Mouse (Mus musculus): Measurements from ENCODE around the gene Cxcr6. TPM values are rescaled to one million over a fixed set of nuclear protein-coding genes. Genes with fewer than 3 reads are reported as not detected.

The Cxcr6 gene
- 21.6 TPM for polyA plus RNA-seq (2017; shearing (Covaris generic))

DNA sequence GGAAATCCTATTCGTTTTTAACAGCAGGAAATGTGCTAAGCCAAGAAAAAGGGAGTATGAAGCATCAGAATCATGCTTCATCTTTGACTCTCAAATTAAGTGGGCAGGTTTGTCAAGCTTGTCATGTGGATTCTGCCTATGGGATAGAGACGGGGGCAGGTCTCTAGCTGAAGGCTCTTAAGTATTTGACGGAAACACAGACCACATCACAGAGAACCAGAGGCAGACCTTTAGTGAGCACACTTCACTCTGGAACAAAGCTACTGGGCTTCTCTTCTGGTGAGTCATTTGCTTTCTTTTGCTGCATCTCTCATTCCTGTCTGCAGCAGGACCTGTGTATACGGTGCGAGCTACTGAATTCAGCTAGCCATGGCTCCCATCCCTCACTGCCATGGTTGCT is at the start of gene Cxcr6:
Gene Cxcr6, plus strand, starts transcription at position 209 of the 400 bp plus-strand sequence.

DNA sequence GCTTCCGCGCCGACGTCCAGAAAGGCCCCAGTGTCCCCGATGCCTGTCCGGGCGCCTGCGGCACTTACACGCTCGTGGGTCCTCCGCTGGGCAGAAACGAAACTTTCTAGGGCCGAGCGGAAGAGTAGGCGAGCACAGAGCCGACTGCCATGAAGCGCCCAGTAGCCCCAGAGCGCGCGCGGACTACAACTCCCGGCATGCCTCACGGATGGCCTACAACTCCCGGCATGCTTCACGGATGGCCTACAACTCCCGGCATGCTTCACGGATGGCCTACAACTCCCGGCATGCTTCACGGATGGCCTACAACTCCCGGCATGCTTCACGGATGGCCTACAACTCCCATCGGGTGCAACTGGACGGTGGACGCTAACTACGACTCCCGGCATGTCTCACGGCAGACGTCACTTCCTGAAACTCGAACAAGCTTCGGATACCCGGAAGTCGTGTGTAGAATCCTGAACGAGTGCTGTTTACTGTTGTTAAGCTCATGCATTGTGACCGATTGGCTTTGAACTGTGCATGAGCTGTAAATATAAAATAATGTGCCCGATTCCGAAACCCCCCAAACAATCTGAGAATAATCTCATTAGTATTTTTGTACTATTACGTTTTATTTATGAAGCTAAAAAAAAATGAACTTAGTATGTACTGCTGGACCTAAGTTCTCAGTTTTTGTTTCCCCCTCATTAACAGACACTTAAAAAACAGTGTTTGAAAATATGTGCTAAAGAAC is 45.6 kb downstream of the Cxcr6 start, which contains the start of gene Fyco1:
Gene Fyco1, minus strand, starts transcription at position 187 of the 736 bp plus-strand sequence.

Other genes with a start within 250 kb of the Cxcr6 start
- gene Slc6a20b, start 173.9 kb upstream of the Cxcr6 start, polyA plus RNA-seq (2017; shearing (Covaris generic)) = 0.33 TPM
- 5.6 TPM for gene Ccr9, start 128.0 kb upstream of the Cxcr6 start, polyA plus RNA-seq (2017; shearing (Covaris generic))
- gene Slc6a20a, start 127.6 kb upstream of the Cxcr6 start, polyA plus RNA-seq (2017; shearing (Covaris generic)) = not detected
- 32.6 TPM for gene Lztfl1, start 88.8 kb upstream of the Cxcr6 start, polyA plus RNA-seq (2017; shearing (Covaris generic))
- gene Fyco1, start 45.4 kb downstream of the Cxcr6 start, polyA plus RNA-seq (2017; shearing (Covaris generic)) = 61.5 TPM
- 0.49 TPM for gene Xcr1, start 55.6 kb downstream of the Cxcr6 start, polyA plus RNA-seq (2017; shearing (Covaris generic))
- gene Ccr1, start 162.2 kb downstream of the Cxcr6 start, polyA plus RNA-seq (2017; shearing (Covaris generic)) = 0.50 TPM
- gene Ccr1l1, start 171.9 kb downstream of the Cxcr6 start, polyA plus RNA-seq (2017; shearing (Covaris generic)) = not detected
- gene Ccr3, start 215.5 kb downstream of the Cxcr6 start, polyA plus RNA-seq (2017; shearing (Covaris generic)) = 4.6 TPM

Measured in inflammation-experienced regulatory T-cells, adult 16 weeks (primary cell).